Mouse (Mus musculus) kidney, embryonic 15.5 days (tissue): Measurements from ENCODE around the gene Clec1a. TPM values are rescaled to one million over a fixed set of nuclear protein-coding genes. Genes with fewer than 3 reads are reported as not detected.

Experiments
- ATAC-seq: fragments of 200-750 bp; cut with Nextera tagmentation; replicated peaks from 2 replicates; pipeline ENCODE4 v1.8.0; 2017; ENCODE audit warnings: moderate TSS enrichment; ENCODE audit not compliant: low FRiP score
- H3K27ac ChIP-seq: fragments of 300-500 bp; sonication (generic); 2 replicates; pipeline ENCODE4 v1.5.1; 2015; ENCODE audit warnings: mild to moderate bottlenecking, inconsistent platforms
- H3K27me3 ChIP-seq: fragments of 300-500 bp; sonication (generic); 2 replicates; pipeline ENCODE4 v1.6.1; 2015; ENCODE audit warnings: inconsistent platforms
- H3K36me3 ChIP-seq: fragments of 300-500 bp; sonication (generic); 2 replicates; pipeline ENCODE4 v1.6.1; 2015; ENCODE audit warnings: inconsistent platforms
- H3K4me1 ChIP-seq: fragments of 300-500 bp; sonication (generic); 2 replicates; pipeline ENCODE4 v1.6.1; 2015; ENCODE audit warnings: inconsistent platforms
- H3K4me2 ChIP-seq: fragments of 300-500 bp; sonication (generic); 2 replicates; pipeline ENCODE4 v1.6.1; 2015; ENCODE audit warnings: moderate library complexity, mild to moderate bottlenecking, inconsistent platforms
- H3K4me3 ChIP-seq: fragments of 300-500 bp; sonication (generic); replicated peaks from 2 replicates; pipeline ENCODE4 v1.5.1; 2015; ENCODE audit warnings: mild to moderate bottlenecking, inconsistent platforms
- H3K9ac ChIP-seq: fragments of 300-500 bp; sonication (generic); 2 replicates; pipeline ENCODE4 v1.6.1; 2015; ENCODE audit warnings: mild to moderate bottlenecking, inconsistent platforms
- H3K9me3 ChIP-seq: fragments of 300-500 bp; sonication (generic); replicated peaks from 2 replicates; pipeline ENCODE4 v1.6.1; 2016; ENCODE audit warnings: inconsistent platforms
- WGBS: fragments of 180-500 bp; shearing (Covaris S2); methylation state at CpG from one replicate; pipeline ENCODE4 v1.1.7; 2015; ENCODE audit warnings: mixed read lengths; 5-methylcytosine and 5-hydroxymethylcytosine counted together
- polyA plus RNA-seq: library from polyadenylated mRNA; unstranded; fragments of >200 nt; fragmentation: Nextera tagmentation; extraction: Ambion mirVana; gene quantifications from 2 replicates; pipeline ENCODE4 v1.2.1, GENCODE M21; 2015

Gene Clec1a
- polyA plus RNA-seq, 1 experiment from 2014 or later: 9.5 TPM

GRCm38 (mm10) chr6:129399945-129400344, 51.9 kb downstream of the Clec1a start:
- 50% methylated on average over 6 of the region's 6 CpGs for WGBS
- Histone ChIP-seq H3K9ac (no peak overlapping the region), H3K9me3 (no peaks in the 10 kb centered on the region), H3K27me3 (no peaks in the 10 kb centered on the region), H3K27ac (peak overlapping the region; percentile 27; the same call in 1 of the 2 replicates), H3K4me2 (no peak overlapping the region), H3K4me1 (peaks cover 10% of the 10 kb centered on the region; the same call in 1 of the 2 replicates), H3K36me3 (no peaks in the 10 kb centered on the region), H3K4me3 (no peak overlapping the region)
- ATAC-seq: 0 out of 2 replicates have a peak, but pooled peaks have one; percentile 33

- WGBS: 70% methylated on average over 8 of the region's 8 CpGs
- ATAC-seq: no peak
- H3K27ac ChIP-seq: peak within 1 kb of the TSS; percentile 58
Measured at GRCm38 (mm10) chr6:129396997-129397396, 54.8 kb downstream of the Clec1a start, which contains the start of gene Clec1b. Gene Clec1b (plus strand): TSS chr6:129397297.

GRCm38 (mm10) chr6:129393732-129394131, 58.1 kb downstream of the Clec1a start:
- 0 out of 2 replicates have a peak, but pooled peaks have one; percentile 64 for ATAC-seq
- Histone ChIP-seq H3K9ac (no peak overlapping the region), H3K27ac (no peak overlapping the region), H3K4me1 (0 out of 2 replicates have a peak, but pooled peaks cover 3% of the 10 kb centered on the region), H3K36me3 (no peaks in the 10 kb centered on the region), H3K9me3 (no peaks in the 10 kb centered on the region), H3K4me3 (no peak overlapping the region), H3K4me2 (no peak overlapping the region), H3K27me3 (no peaks in the 10 kb centered on the region)
- 78% methylated on average over 6 of the region's 6 CpGs for WGBS

More at GRCm38 (mm10) chr6:129396997-129397396, 54.8 kb downstream of the Clec1a start, which contains the start of gene Clec1b:
- Histone ChIP-seq H3K4me2 (no peak within 1 kb of the TSS), H3K4me1 (peaks cover 10% of the 10 kb centered on the region; the same call in 1 of the 2 replicates), H3K4me3 (no peak within 1 kb of the TSS), H3K9ac (no peak within 1 kb of the TSS), H3K9me3 (no peaks in the 10 kb centered on the region), H3K36me3 (no peaks in the 10 kb centered on the region), H3K27me3 (no peaks in the 10 kb centered on the region)

- Histone ChIP-seq H3K36me3 (no peaks in the 10 kb centered on the region), H3K9ac (no peak overlapping the region), H3K27ac (no peak overlapping the region), H3K4me3 (no peak overlapping the region), H3K9me3 (no peaks in the 10 kb centered on the region), H3K4me1 (0 out of 2 replicates have a peak, but pooled peaks cover 3% of the 10 kb centered on the region), H3K4me2 (no peak overlapping the region), H3K27me3 (no peaks in the 10 kb centered on the region)
- ATAC-seq: 0 out of 2 replicates have a peak, but pooled peaks have one; percentile 18
- 26% methylated on average over 2 of the region's 2 CpGs for WGBS
Measured at GRCm38 (mm10) chr6:129393087-129393720, 58.6 kb downstream of the Clec1a start.

- Histone ChIP-seq H3K9me3 (no peaks in the 10 kb centered on the region), H3K4me1 (no peaks in the 10 kb centered on the region), H3K4me3 (no peak within 1 kb of the TSS), H3K27me3 (no peaks in the 10 kb centered on the region), H3K36me3 (no peaks in the 10 kb centered on the region), H3K27ac (no peak within 1 kb of the TSS), H3K4me2 (no peak within 1 kb of the TSS), H3K9ac (no peak within 1 kb of the TSS)
- WGBS: 85% methylated on average over 2 of the region's 2 CpGs
- ATAC-seq: no peak
Measured at GRCm38 (mm10) chr6:129385774-129386173, 66.0 kb downstream of the Clec1a start, which contains the start of gene Clec12b. Gene Clec12b (minus strand): TSS chr6:129385874.

- no peak overlapping the region for H3K27ac ChIP-seq
- H3K4me1 ChIP-seq: no peaks in the 10 kb centered on the region
- H3K4me3 ChIP-seq: no peak overlapping the region
- H3K27me3 ChIP-seq: no peaks in the 10 kb centered on the region
- H3K9me3 ChIP-seq: no peaks in the 10 kb centered on the region
- ATAC-seq: no peak
- H3K4me2 ChIP-seq: no peak overlapping the region
- H3K36me3 ChIP-seq: no peaks in the 10 kb centered on the region
- WGBS: 80% methylated on average over 4 of the region's 4 CpGs
- no peak overlapping the region for H3K9ac ChIP-seq
Measured at GRCm38 (mm10) chr6:129385000-129385399, 66.8 kb downstream of the Clec1a start.

- no peak overlapping the region for H3K4me2 ChIP-seq
- WGBS: 74% methylated on average over 3 of the region's 3 CpGs
- no peak overlapping the region for H3K27ac ChIP-seq
- no peaks in the 10 kb centered on the region for H3K9me3 ChIP-seq
- H3K27me3 ChIP-seq: no peaks in the 10 kb centered on the region
- ATAC-seq: no peak
- H3K36me3 ChIP-seq: no peaks in the 10 kb centered on the region
- no peaks in the 10 kb centered on the region for H3K4me1 ChIP-seq
- H3K4me3 ChIP-seq: no peak overlapping the region
- H3K9ac ChIP-seq: no peak overlapping the region
Measured at GRCm38 (mm10) chr6:129383466-129383865, 68.3 kb downstream of the Clec1a start.

GRCm38 (mm10) chr6:129381736-129382135, 70.1 kb downstream of the Clec1a start:
- no peaks in the 10 kb centered on the region for H3K4me1 ChIP-seq
- no peak overlapping the region for H3K4me3 ChIP-seq
- 39% methylated on average over 1 of the region's 1 CpGs for WGBS
- no peaks in the 10 kb centered on the region for H3K9me3 ChIP-seq
- no peaks in the 10 kb centered on the region for H3K36me3 ChIP-seq
- H3K27me3 ChIP-seq: no peaks in the 10 kb centered on the region
- H3K27ac ChIP-seq: no peak overlapping the region
- no peak overlapping the region for H3K9ac ChIP-seq
- ATAC-seq: no peak
- H3K4me2 ChIP-seq: no peak overlapping the region

GRCm38 (mm10) chr6:129380454-129380853, 71.3 kb downstream of the Clec1a start:
- Histone ChIP-seq H3K4me2 (no peak overlapping the region), H3K9me3 (no peaks in the 10 kb centered on the region), H3K27me3 (no peaks in the 10 kb centered on the region), H3K36me3 (no peaks in the 10 kb centered on the region), H3K4me3 (no peak overlapping the region), H3K27ac (no peak overlapping the region), H3K9ac (no peak overlapping the region), H3K4me1 (no peaks in the 10 kb centered on the region)
- ATAC-seq: no peak
- WGBS: 68% methylated on average over 4 of the region's 4 CpGs

- H3K27ac ChIP-seq: no peak overlapping the region
- H3K4me2 ChIP-seq: no peak overlapping the region
- H3K36me3 ChIP-seq: no peaks in the 10 kb centered on the region
- 83% methylated on average over 2 of the region's 2 CpGs for WGBS
- H3K9ac ChIP-seq: no peak overlapping the region
- no peaks in the 10 kb centered on the region for H3K4me1 ChIP-seq
- H3K27me3 ChIP-seq: no peaks in the 10 kb centered on the region
- H3K9me3 ChIP-seq: no peaks in the 10 kb centered on the region
- H3K4me3 ChIP-seq: no peak overlapping the region
- no peak for ATAC-seq
Measured at GRCm38 (mm10) chr6:129374937-129375471, 76.8 kb downstream of the Clec1a start.
